Mouse (Mus musculus): ENCODE results near the gene Pfkfb3.

- TF ChIP-seq POLR2A (IDR thresholded peaks at IDR 0.05; ENCODE audit: low read depth, low read length), result no peak
- no peak for TF ChIP-seq CTCF (IDR thresholded peaks at IDR 0.05; ENCODE audit: borderline replicate concordance, insufficient read depth, low read length)
Observed at GRCm38 (mm10) chr2:11502255-11502765, 51.6 kb downstream of the Pfkfb3 start.

All from embryonic fibroblast, embryonic 13.5 days (primary cell).